Mouse (Mus musculus) liver, embryonic 15.5 days (tissue): ENCODE measurements at regions not wholly inside any gene's neighbourhood (a gene's known extent, or its start where the extent isn't known, plus 50 kb on each side); places are given as distances from the start of the nearest gene placed in this dataset.

Experiments
- ATAC-seq: fragments of 200-750 bp; cut with Nextera tagmentation; 2 replicates; pipeline ENCODE4 v1.8.0; 2017; ENCODE audit warnings: moderate number of reproducible peaks, mild to moderate bottlenecking, moderate library complexity; ENCODE audit not compliant: insufficient read depth
- H3K27ac ChIP-seq: fragments of 300-500 bp; sonication (generic); replicated peaks from 2 replicates; pipeline ENCODE4 v1.5.1; 2015; ENCODE audit warnings: mild to moderate bottlenecking, inconsistent platforms
- H3K27me3 ChIP-seq: fragments of 300-500 bp; sonication (generic); 2 replicates; pipeline ENCODE4 v1.6.1; 2015; ENCODE audit warnings: mild to moderate bottlenecking, inconsistent platforms
- H3K36me3 ChIP-seq: fragments of 300-500 bp; sonication (generic); replicated peaks from 2 replicates; pipeline ENCODE4 v1.6.1; 2015; ENCODE audit warnings: moderate library complexity, mild to moderate bottlenecking, inconsistent platforms
- H3K4me1 ChIP-seq: fragments of 300-500 bp; sonication (generic); replicated peaks from 2 replicates; pipeline ENCODE4 v1.6.1; 2015; ENCODE audit warnings: inconsistent platforms
- H3K4me2 ChIP-seq: fragments of 300-500 bp; sonication (generic); 2 replicates; pipeline ENCODE4 v1.6.1; 2015; ENCODE audit warnings: moderate library complexity, mild to moderate bottlenecking, inconsistent platforms
- H3K4me3 ChIP-seq: fragments of 300-500 bp; sonication (generic); replicated peaks from 2 replicates; pipeline ENCODE4 v1.5.1; 2015; ENCODE audit warnings: mild to moderate bottlenecking, inconsistent platforms
- H3K9ac ChIP-seq: fragments of 300-500 bp; sonication (generic); 2 replicates; pipeline ENCODE4 v1.6.1; 2015; ENCODE audit warnings: moderate library complexity, mild to moderate bottlenecking, inconsistent platforms
- H3K9me3 ChIP-seq: fragments of 300-500 bp; sonication (generic); replicated peaks from 2 replicates; pipeline ENCODE4 v1.6.1; 2016; ENCODE audit warnings: inconsistent platforms
- WGBS: fragments of 180-500 bp; shearing (Covaris S2); methylation state at CpG from one replicate; pipeline ENCODE4 v1.1.7; 2015; ENCODE audit warnings: mixed read lengths; ENCODE audit not compliant: insufficient replicate concordance; 5-methylcytosine and 5-hydroxymethylcytosine counted together

DNA sequence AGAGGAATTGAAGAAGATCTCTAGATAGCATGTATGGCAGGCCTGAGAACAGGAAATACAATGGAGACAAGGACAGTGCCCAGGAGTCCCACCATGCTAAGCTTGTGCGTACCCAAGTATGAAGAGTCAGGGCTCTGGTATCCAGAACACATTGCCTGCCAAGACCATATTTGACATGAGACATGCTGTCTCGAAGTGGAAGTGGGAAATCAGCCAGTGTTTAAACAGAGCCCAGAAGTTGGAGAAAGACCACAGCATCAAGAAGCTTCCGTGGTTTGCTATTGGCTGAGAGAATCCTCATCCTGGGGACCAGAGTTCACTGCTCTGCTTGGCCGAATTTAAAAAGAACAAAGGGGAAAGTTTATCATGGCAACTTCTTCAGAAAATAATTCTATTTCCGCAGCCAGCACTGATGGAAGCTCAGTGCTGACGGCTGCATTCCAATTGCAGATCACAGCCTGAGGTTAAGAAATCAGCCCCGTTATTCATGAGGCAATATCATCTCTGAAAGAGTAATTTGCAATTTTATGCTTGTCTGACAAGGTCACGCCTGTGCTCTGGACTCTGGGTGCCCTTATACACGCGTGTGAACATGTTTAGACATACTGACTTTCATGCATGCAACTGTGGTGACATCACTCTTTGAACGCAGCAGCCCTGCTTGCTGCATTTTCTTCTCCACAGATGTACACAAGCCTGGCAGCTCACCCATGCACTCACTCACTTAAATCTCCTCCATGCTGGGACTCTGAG lies 531.0 kb downstream of the Plekhb2 start:
- H3K4me2 ChIP-seq: no peak overlapping the region
- H3K9me3 ChIP-seq: no peaks in the 10 kb centered on the region
- no peak overlapping the region for H3K4me3 ChIP-seq
- H3K36me3 ChIP-seq: no peaks in the 10 kb centered on the region
- whole genome bisulfite sequencing: 60% methylated on average over 11 of the region's 11 CpGs
- H3K27me3 ChIP-seq: no peaks in the 10 kb centered on the region
- no peaks in the 10 kb centered on the region for H3K4me1 ChIP-seq
- no peak for ATAC-seq
- H3K9ac ChIP-seq: no peak overlapping the region
- no peak overlapping the region for H3K27ac ChIP-seq

DNA sequence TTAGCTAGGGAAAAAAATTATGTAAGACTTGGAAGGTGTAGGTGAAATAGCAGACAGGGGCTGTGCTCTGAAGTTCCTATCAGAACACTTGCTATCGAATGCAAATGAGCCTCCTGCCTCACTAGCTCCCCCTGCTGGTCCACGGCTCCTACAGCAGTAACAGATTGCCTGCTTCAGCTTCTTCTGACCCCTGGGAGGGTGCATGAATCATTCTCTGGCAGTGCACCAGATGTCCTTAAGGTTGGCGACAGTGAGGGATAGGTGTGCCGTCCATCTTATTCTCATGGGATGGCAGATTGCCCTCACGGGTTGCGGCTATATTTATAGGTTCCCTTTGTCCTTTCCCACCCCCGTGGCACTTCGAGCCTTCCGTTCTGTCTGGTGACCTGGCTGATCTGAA lies 535.7 kb downstream of the Plekhb2 start:
- Histone ChIP-seq H3K9ac (no peak overlapping the region), H3K36me3 (no peaks in the 10 kb centered on the region), H3K4me2 (no peak overlapping the region), H3K27me3 (no peaks in the 10 kb centered on the region), H3K27ac (no peak overlapping the region), H3K4me3 (no peak overlapping the region), H3K4me1 (no peaks in the 10 kb centered on the region), H3K9me3 (no peaks in the 10 kb centered on the region)
- 41% methylated on average over 9 of the region's 9 CpGs for WGBS
- no peak for ATAC-seq

- Histone ChIP-seq H3K27ac (no peak overlapping the region), H3K4me3 (no peak overlapping the region), H3K9ac (no peak overlapping the region), H3K9me3 (no peaks in the 10 kb centered on the region), H3K27me3 (no peaks in the 10 kb centered on the region), H3K36me3 (no peaks in the 10 kb centered on the region), H3K4me1 (no peaks in the 10 kb centered on the region), H3K4me2 (no peak overlapping the region)
- WGBS: 22% methylated on average over 6 of the region's 6 CpGs
- no peak for ATAC-seq
Observed at GRCm38 (mm10) chr1:35388181-35388580, 538.4 kb downstream of the Plekhb2 start.

DNA sequence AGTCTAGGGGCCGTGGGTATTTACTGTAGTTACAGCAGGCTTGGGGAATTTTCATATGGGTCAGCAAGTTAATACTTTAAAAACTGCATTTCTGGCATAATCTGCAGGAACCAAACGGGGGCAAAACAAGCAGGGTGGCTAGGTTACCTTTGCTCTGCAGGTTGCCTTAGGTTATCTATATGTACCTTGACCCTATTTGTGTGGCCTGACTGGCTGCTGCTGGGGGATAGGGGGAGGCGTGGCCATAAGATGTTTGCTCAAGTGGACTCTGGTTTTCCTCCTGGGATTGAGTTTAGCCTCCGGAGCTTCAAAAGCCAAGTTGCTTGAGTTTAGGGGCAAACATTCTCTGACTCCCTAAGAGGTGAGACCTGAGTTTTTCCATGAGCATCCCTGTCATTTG lies 540.6 kb downstream of the Plekhb2 start:
- no peak for ATAC-seq
- no peaks in the 10 kb centered on the region for H3K4me1 ChIP-seq
- 45% methylated on average over 4 of the region's 4 CpGs for WGBS

GRCm38 (mm10) chr1:35390858-35391586 lies 541.2 kb downstream of the Plekhb2 start:
- Histone ChIP-seq H3K36me3 (no peaks in the 10 kb centered on the region), H3K9ac (no peak overlapping the region), H3K4me2 (no peak overlapping the region), H3K9me3 (no peaks in the 10 kb centered on the region), H3K27ac (no peak overlapping the region), H3K27me3 (no peaks in the 10 kb centered on the region), H3K4me1 (no peaks in the 10 kb centered on the region), H3K4me3 (no peak overlapping the region)
- 63% methylated on average over 7 of the region's 7 CpGs for WGBS
- no peak for ATAC-seq

More for the DNA sequence above, 540.6 kb downstream of the Plekhb2 start:
- H3K27ac ChIP-seq: no peak overlapping the region
- H3K36me3 ChIP-seq: no peaks in the 10 kb centered on the region
- H3K4me2 ChIP-seq: no peak overlapping the region
- no peaks in the 10 kb centered on the region for H3K27me3 ChIP-seq
- H3K9ac ChIP-seq: no peak overlapping the region
- no peak overlapping the region for H3K4me3 ChIP-seq
- H3K9me3 ChIP-seq: no peaks in the 10 kb centered on the region

- ATAC-seq: no peak
- no peak overlapping the region for H3K4me2 ChIP-seq
- no peak overlapping the region for H3K27ac ChIP-seq
- H3K4me1 ChIP-seq: no peaks in the 10 kb centered on the region
- H3K4me3 ChIP-seq: no peak overlapping the region
- no peaks in the 10 kb centered on the region for H3K27me3 ChIP-seq
- H3K36me3 ChIP-seq: no peaks in the 10 kb centered on the region
- H3K9me3 ChIP-seq: no peaks in the 10 kb centered on the region
- H3K9ac ChIP-seq: no peak overlapping the region
- 62% methylated on average over 6 of the region's 6 CpGs for WGBS
Observed at GRCm38 (mm10) chr1:35393550-35394118, 543.9 kb downstream of the Plekhb2 start.

DNA sequence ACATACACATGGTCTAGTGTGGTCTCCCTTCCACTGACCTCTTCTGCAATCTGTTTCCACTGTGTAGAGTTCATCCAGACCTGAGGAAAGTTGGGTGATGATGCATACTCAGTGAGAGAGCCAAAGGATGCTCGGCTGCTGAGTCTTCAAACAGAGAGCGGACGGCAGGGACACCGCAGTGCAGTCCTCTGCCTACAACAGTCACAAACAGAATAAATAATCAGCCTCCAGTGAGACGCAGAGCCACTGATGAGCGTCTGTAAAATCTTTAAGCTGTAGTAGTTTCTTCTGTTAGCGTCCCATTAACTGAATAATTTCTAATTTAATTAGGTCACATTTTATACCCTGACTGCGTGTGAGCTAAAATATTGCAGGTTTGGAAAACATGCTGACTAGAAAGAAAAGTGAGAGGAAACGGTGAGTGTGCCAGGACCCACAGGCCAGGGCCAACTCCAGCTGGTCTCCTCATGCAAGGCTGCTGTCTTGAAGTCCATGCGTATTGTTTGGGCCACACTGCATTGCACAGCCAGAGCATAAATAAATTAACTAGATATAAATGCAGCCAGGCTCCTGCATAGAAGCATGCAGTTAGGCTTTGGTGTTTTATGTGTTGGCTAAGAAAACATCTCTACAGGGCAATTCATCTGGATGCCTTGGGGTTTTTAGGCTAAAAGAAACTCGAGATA lies 551.0 kb downstream of the Plekhb2 start:
- WGBS: 66% methylated on average over 11 of the region's 11 CpGs
- no peaks in the 10 kb centered on the region for H3K27me3 ChIP-seq
- H3K36me3 ChIP-seq: no peaks in the 10 kb centered on the region
- no peak overlapping the region for H3K27ac ChIP-seq
- H3K4me3 ChIP-seq: no peak overlapping the region
- ATAC-seq: no peak
- H3K9me3 ChIP-seq: no peaks in the 10 kb centered on the region
- no peaks in the 10 kb centered on the region for H3K4me1 ChIP-seq
- no peak overlapping the region for H3K4me2 ChIP-seq
- H3K9ac ChIP-seq: no peak overlapping the region

DNA sequence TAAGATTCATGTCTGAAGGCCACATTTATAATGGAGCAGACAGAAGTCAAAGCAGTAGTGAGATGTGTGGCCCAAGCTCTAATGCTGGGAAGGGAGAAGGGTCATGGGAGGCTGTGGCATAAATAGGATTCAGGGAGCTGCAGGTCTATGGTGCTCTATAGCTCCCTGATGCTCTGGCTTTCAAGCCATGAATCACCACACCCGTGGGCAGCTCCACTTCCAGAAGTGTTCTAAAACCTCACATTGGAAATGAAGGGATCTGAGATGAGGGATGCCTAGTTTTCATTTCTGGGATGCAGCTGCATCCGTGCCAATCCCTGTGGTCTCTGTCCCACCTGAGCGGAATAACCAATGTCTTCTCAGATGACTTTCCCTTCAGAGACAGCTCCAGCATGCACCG lies 553.2 kb downstream of the Plekhb2 start:
- no peak overlapping the region for H3K9ac ChIP-seq
- ATAC-seq: no peak

DNA sequence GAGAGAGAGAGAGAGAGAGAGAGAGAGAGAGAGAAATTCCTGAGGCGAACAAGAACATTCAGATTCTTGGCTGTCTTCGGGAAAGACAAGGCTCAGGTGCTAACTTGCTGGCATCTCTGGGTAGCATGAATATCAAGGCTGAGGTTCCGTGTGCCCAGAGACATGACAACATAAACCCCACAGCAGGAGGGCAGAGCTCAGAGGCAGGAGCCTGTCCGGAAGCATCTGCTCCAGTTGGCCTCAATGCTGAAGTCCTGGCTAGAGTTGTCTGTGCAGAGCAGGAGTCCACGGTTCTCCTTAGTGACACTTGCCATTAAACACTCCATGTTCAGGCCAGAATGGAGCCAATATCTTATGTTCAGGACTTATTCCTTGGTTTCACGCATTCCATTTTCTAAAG lies 555.6 kb downstream of the Plekhb2 start:
- 61% methylated on average over 6 of the region's 6 CpGs for WGBS
- H3K4me2 ChIP-seq: no peak overlapping the region
- no peaks in the 10 kb centered on the region for H3K36me3 ChIP-seq
- no peak overlapping the region for H3K4me3 ChIP-seq
- no peaks in the 10 kb centered on the region for H3K9me3 ChIP-seq
- no peaks in the 10 kb centered on the region for H3K27me3 ChIP-seq
- no peak overlapping the region for H3K27ac ChIP-seq
- H3K4me1 ChIP-seq: no peaks in the 10 kb centered on the region
- no peak overlapping the region for H3K9ac ChIP-seq
- no peak for ATAC-seq

More for the DNA sequence above, 553.2 kb downstream of the Plekhb2 start:
- no peaks in the 10 kb centered on the region for H3K4me1 ChIP-seq
- no peaks in the 10 kb centered on the region for H3K36me3 ChIP-seq
- H3K4me2 ChIP-seq: no peak overlapping the region
- no peaks in the 10 kb centered on the region for H3K27me3 ChIP-seq
- H3K4me3 ChIP-seq: no peak overlapping the region
- no peak overlapping the region for H3K27ac ChIP-seq
- H3K9me3 ChIP-seq: no peaks in the 10 kb centered on the region
- WGBS: 71% methylated on average over 4 of the region's 4 CpGs

- Histone ChIP-seq H3K4me2 (no peak overlapping the region), H3K27me3 (no peaks in the 10 kb centered on the region), H3K9ac (no peak overlapping the region), H3K36me3 (no peaks in the 10 kb centered on the region), H3K27ac (no peak overlapping the region), H3K4me1 (no peaks in the 10 kb centered on the region), H3K9me3 (no peaks in the 10 kb centered on the region), H3K4me3 (no peak overlapping the region)
- 48% methylated on average over 1 of the region's 1 CpGs for WGBS
- no peak for ATAC-seq
Observed at GRCm38 (mm10) chr1:35415646-35416045, 565.9 kb downstream of the Plekhb2 start.
